Mouse (Mus musculus) CD8-positive naive resting alpha-beta T cell, adult 2 months (primary cell): ENCODE measurements around the gene Polr2b.

Source experiments
- DNase-seq, 2 experiments: peaks; one replicate each; pipeline ENCODE4 v3.0.0; 2022; ENCODE audit warnings: low read depth in 2 of 2, low spot score in 2 of 2

Gene Polr2b

DNA sequence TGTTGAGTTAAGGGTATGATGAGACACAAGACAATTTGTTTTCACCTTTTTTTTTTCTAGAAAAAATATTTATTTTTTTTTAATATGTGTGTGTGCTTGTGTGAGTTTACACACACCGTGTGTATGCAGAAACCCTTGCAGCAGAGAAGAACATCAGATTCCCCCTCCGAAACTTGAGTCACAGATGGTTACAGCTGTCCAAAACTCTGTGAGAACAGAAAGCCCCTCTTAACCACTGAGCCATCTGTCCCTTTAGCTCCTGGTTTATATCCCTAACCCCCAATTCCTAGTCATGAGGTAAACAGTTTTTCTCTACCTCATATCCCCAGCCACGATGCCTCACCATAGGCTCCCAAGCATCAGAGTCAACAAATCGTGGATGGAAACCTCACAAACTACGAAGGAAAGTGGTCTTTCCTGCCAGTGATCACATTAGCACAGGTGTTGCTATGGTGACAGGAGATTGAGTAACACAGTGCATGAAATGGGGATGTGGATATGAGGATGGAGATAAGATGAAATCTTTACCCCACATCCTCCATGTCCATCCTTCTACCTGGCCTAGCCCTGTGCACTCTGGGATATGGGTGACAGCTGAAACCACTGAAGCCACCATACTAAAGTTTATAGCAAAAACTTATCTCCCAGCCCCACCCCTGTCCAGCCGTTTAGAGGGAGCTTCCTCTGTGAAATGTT is 76.1 kb downstream of the Polr2b start:
- no peak for DNase-seq

DNA sequence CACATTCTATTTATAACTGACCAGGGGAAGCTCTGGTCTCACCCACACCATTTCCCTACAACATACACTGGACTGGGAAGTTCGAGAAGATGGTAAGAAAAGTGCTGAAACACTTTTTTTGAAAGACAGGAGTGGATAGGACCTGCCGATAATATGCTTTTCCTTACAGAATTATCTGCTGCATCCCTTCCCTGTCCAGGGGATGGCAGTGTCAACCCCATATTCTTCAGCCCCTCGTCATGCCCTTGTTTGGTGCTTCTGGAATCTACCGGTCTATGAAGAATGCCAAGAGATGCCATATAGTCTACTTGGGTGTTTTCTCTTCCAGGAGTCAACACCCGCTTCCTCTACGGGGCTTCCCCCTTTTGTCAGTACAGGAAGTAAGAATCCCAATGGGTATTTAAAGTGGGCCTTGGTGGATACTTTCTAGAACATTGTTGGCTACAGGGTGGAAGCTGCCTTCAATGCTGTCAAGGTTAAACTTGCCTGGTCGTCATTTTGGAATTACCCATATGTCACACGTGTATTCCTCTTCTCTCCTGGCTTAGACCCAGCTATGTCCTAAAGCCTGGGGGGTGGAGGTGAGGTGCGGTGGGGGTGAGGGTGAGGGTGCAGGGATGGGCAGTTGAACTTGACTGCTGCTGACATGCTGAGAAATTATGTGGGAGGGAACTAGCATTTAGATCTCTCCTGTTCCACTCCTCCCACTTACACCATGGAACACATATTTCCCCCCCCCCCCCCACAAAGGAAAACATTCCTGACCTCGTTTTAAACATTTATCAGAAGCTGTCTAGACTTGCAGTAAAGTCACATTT is 76.9 kb downstream of the Polr2b start:
- no peak for DNase-seq

DNA sequence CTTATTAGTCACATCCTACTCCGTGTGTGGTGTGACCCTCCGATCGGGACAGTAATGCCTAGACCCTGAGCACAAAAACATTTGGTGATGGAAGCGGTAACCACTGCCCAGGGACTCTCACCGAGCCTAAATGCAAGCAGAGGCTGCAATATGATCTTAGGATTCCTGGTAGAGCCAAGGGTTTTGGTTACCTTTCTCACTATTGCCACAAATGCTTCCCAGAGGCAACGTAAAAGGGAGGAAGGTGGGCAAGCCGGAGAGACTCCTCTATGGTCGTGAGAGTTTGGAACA is 77.4 kb downstream of the Polr2b start:
- no peak for DNase-seq

DNA sequence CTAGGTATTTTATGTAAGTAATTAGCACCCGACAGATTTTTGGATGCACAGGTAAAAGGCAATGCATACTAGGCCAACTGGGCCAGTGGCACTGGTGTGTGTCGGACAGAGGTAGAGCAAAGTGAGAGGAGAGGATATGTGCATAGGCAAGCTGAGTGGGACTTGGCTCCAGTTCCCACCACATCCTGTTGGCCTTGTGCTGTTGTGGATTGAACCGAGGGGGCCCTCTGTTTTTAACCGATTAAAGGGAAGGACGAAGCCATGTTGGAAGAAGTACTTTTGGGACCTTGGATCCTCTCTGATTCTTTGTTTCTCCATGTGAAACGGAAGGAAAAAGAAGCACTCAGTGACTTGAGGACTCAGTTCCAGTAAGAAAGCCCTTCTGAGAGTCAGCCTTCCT is 78.4 kb downstream of the Polr2b start:
- no peak for DNase-seq

DNA sequence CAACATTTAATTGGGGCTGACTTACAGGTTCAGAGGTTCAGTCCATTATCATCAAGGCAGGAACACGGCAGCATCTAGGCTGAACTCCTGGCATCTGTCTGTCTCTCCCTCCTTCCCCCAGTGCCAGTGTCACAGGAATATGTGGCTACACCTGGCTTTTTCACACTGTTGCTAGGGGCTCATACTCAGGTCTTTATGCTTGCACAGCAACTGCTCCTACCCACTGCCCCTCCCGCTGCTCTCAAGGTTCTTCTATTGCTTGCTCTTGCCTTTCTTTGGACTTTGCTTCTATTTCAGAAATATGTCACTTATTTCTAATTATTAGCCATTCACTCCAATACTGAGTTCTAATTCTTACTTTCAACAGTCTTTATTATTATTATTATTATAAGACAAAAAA is 80.3 kb downstream of the Polr2b start:
- no peak for DNase-seq

DNA sequence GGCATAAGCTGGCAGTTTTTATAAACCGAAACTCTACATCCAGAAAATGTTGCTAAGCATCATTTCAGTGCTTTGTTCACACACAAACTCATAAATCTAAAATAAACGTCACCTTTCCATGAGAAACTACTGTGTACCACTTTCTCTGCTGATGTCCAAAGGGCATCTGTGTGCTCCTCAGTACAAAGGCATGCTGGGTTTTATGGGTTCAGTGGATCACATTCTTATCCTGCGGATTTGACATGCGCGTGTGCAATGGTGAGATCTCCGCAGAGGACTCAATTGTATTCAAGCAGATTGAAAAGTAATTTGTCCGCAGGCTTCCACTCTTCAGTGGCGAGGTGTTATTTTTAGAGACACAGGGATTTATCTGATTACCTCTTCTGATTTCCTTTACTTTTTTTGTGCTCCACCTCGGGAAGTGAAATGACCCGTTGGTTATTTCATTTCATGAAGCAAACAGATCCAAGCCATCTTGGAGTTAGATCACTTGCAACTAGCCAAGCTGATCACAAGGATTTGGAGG is 83.2 kb downstream of the Polr2b start:
- DNase-seq = no peak

DNA sequence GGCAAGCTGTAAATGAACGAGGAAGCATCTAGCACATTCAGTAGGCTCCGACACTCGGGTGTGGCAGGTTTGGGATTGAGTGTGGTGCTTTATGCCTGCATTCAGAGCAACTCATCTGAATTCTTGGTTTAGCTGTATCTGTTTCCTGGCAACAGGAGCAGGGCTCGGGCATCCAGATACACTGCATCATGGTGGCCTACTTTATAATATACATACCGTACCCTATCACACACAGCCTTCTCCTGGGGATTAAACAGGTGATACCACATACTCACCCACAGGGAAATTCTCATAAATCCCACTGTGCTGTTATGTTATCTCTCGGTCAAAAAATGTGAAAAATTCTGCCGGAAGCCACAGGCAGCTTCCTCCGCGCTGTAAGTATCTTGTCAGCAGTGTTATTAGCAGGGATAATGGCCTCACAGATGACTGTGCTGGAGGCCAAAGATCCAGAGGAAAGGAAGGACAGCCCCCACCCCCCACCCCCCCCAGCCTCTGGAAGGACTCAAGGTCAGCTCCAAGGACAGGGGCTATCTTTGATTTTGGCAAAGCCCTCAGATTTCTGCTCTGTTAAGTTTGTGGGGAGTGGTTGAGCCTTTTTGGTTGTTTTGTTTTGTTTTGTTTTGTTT is 84.2 kb downstream of the Polr2b start:
- DNase-seq = no peak

DNA sequence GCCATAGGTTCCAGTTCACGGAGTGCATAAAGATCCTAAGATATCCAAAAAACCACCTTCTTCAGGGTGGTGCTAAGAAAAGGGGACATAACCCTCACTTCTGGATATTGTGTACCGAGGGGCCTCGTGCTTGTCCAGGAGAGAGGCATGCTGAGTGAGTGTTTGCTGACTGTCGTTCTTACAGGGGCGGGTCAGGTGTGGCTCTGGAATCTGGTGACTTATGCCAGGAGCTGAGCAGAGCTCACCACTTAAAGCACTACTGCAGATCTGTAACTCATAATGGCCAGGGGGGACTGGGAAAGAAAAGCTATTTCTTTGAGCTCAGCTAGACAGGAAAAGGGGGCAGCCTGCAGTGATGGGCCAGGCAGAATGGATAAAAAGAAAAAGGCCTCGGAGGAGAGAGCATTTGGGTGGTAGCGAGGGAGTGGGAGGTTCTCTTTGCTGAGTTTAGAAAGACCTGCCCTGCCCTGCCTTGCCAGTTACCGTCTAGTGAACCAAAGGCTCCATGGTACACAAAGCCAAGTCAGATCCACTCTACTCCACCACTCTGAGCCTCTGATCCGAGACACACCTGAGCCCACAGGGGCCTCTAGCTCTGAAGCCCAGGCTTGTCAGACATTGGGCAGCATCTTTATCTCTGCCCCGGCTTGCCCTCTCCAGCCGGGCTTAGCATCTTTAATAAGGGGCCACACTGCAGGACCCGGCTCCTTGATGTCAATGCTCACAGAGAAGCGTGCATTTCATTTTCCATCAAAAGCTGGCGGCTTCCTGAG is 88.5 kb downstream of the Polr2b start:
- DNase-seq = no peak
